Mouse (Mus musculus) megakaryocyte-erythroid progenitor cell, adult 5-6 weeks (primary cell): ENCODE results near the gene Nfasc. TPM values are rescaled to one million over a fixed set of nuclear protein-coding genes. Genes with fewer than 3 reads are reported as not detected.

Experiments
- ATAC-seq: replicated peaks from 2 replicates; pipeline ENCODE4 v1.8.0; 2016; ENCODE audit warnings: mild to moderate bottlenecking, inconsistent platforms; ENCODE audit not compliant: severe bottlenecking, poor library complexity, low FRiP score, low TSS enrichment
- total RNA-seq, 2 experiments: library from RNA; stranded (forward) in 1 of 2; stranded (reverse) in 1 of 2; fragments of 200-1000, 215-1000 nt in 1 of 2; fragments of >200 nt in 1 of 2; fragmentation: Nextera tagmentation in 1 of 2; gene quantifications; 2 replicates each; pipeline ENCODE4 v1.2.3; 2014 to 2017

The Nfasc gene
- total RNA-seq, 2 experiments from 2014 or later = 0.02 TPM; not detected in 1

DNA sequence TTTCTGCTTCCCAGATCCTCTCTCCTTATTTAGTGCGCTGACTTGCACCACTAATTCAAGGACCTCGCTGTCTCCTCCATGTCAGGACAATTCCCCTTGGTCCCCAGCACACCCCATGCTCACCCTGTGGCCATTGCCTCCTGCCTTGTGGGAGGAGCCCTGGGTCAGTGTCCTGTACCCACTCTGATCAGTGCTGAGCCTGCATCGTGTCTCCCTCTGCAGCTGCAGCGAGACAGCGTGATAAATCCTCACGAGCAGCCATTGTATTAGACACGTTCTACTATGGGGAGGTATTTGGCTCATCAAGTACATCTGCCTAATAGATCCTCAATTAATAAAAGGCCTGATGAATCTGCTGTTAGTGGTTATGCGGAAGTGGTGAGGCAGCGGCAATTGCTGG lies 86.8 kb downstream of the Nfasc start:
- no peak for ATAC-seq

DNA sequence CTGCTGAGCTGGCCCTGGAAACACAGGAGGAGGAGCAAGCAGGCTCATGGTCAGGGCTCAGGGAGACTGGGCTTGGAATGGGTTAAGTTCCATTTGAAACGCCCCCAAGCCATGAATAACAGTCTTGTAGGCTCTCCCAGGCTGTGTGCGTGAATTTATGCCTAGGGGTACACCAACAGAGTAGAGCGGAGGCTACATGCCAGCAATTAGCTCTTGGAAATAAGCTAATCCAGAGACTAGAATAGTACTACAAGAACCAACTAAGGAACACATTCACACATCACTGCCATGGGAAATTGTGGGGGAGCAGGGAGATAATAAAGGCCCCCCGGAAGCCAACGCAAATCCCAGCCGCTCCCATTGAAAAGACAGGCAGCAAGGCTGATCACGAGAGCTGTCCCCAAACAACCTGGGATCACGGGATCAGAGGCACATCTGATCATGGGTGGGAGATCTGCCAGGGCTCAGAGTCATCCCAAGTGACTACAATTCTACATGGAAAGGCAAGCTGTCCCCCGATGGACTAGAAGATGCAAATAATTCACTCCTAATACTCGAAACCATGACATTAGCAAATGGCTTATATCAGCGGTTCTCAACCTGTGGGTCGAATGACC lies 87.6 kb downstream of the Nfasc start:
- no peak for ATAC-seq

DNA sequence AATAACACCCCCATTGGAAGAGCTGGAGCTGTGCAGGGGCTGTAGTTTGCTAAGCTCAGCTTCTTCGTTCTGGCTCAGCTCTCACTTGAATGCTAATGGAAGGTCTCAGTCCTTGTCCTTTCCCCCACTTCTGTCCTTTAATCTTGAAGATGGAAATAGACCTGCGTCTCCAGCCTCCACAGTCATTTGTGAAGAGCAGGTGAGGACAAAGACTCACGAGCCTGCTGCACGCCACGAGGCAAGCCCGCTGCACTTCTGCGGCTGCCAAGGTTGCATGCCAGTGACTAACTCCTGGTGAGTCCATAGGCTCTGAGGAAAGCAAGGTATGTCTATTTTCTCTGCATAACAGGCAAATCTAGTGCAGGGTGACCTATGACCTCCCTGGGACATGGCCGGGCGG lies 88.4 kb downstream of the Nfasc start:
- no peak for ATAC-seq

DNA sequence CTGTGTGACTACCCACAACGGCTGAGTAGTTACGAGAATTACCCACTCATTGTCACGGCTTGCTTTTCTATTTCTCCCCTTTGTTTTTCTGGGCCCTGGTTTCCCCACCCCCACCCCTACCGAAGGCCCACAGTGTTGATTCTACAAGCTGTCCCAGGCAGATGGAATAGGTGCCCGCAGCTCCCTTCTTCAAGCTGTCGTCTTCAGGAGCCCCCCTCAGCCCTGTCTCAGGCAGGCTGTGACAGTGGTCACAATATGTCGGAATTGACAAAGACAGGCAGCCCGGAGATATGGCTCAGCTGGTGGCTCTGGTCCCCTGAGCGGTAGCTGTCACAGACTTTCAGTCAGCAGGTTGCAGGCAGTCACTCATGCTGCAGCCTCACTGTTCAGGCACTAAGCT lies 90.9 kb downstream of the Nfasc start:
- ATAC-seq = no peak

DNA sequence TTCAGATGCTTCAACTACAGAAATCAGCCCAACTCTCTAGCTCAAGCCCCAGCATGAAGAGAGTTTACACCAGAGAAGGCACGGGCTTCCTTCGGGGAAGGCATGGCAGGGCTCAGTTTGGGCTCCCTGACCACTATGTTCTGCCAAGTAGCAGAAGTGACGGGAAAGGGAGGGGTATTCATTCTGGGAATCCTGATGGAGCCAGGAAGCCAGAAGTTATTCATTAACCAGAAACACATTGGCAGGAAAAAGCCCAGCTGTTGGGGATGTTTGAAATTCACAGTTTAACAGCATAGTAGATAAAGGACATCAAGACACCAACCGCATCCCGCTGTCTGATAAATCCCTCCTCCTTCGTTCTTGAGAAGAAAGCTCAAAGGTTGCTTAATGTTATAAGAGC lies 93.6 kb downstream of the Nfasc start:
- no peak for ATAC-seq

DNA sequence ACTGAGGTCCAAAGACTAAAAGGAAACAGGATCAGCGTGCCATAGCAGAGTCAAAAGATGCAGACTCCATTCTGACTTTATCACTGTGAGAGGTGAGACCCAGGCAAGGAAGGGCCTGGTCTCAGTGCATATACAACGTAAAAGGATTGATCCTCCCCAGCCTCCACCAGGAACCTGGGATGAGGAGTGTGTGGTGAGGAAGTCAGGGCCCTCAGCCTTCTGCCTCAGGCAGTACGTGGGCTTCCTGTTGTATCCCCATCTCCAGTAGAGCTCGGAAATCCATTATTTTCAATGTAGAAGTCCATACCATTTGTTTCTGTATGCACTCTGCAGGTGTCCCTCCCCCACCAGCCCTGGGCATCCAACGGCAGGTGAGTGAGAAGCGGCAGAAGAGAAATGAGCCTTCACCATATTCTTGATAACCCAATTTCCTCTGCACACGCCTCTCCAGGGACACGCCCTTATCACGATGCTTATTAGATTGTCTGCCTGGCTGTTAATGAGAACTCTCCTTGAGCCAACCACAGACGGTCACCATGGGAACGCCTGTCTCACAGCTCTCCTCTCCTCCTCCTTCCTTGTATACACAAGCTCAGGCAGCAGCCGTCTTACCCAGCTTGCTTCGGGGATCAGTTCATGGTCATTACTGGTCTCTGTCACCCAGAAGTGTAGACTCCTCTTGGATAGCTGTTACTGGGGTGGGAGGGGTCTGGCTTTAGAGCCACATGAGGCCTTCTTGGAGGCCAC lies 100.4 kb downstream of the Nfasc start:
- no peak for ATAC-seq

DNA sequence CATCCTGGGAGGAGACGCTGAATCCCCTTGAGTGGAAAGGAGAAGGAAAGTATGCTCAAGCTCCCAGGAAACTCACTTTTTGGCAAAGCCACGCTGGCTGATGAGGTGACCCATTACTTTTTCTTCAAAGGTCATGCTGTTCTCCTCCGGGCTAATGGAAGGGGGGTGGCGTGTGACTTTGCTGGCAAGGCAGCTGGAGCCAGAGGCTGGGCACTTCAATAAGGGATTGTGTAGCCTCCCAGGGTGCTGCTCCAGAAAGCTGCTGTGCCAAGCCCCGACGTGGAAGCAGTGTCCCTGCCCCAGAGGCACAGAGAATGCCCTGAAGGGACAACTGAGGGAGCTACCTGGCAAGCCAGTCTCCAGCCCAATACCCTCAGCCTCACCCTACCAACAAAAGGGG lies 101.3 kb downstream of the Nfasc start:
- no peak for ATAC-seq

DNA sequence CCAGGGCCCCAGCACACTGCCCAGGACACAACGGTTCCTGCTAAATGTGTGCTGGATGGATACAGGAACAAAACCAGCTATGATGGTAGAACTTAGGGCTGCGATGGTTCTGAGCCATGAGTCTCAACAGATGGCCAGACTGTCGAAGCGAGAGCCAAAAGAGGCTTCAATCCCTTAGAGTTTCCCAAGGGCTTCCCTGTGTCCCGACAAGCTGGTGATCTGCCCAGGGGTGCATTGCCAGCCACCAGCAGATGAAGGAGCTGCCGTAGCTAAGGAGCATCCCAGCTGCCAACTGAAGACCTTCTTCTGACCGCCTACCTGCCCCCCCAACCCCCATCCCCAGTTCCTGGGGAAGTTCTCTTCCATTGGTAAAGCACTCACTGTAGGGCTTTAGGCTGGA lies 104.3 kb downstream of the Nfasc start:
- no peak for ATAC-seq

DNA sequence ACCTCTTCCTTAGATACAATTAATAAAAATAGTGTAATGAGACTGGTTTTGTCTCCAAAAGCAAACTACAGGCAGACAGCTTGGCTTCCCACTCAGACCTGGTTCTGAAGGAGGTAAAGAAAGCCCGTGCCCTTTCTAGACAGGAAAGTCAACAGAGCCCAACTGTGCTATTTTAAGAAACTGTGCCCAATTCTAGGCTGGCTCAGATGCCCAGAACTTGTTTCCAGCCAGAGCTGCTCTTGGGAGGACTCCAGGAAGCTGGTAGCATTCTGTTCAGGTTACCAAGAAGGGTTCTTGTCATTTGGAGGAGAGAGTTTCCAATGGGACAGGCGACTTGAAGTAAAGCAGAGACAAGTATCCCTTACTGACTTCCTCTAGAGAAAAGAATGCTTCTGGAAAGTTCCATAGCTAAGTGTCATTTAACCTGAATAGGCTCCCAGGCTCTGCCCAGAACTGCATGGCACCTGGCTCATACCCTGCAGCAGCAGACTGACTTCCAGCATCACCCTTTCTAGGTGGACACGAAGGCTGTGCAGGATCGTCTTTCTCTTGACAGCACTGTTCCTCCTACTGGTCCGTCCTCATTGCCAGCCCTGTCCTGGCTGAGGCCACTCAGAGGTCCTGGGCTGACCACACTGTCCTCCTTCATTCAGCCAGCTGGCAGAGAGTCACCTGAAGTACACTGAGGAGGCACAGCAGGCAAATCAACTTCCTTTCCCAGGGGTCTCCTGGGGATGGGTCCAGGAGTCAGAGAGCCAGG lies 111.8 kb downstream of the Nfasc start:
- ATAC-seq = no peak

DNA sequence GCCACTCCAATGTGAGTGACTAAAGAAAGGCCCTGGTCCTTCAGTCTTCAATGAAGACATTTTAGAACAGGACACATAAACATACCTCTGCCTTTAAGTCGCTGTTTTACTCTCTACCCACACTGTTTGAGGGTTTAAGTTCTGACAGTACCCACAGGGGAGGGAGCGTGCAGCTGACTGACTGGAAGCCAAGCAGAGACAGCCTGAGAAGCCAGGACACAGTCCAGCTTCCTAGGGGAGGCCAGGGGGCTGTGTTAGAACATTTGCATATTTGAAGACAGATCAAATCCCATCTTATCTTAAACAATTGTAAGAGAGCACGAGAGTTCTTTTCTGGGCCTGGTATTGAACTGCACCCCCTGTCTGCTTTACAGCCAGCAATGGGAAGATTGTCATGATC lies 113.0 kb downstream of the Nfasc start:
- no peak for ATAC-seq

DNA sequence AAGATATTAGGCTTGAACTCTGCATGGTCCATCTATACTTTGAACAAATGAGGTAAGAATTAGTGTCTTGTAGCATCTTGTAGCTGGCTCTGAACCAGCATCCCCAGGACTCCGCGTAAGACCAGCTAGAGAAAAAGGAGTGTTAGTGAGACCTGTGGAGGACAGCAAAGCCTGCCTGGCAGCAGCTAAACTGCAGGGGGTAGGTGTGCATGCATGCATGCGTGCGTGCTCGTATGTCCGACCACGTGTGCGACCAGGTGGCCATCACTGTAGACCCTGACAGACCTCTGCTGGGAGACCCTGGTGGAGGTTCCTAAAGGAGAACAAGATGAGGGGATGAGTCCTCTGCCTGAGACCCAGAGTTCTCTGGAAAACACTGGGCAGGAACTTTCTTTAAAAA lies 113.4 kb downstream of the Nfasc start:
- ATAC-seq = no peak

DNA sequence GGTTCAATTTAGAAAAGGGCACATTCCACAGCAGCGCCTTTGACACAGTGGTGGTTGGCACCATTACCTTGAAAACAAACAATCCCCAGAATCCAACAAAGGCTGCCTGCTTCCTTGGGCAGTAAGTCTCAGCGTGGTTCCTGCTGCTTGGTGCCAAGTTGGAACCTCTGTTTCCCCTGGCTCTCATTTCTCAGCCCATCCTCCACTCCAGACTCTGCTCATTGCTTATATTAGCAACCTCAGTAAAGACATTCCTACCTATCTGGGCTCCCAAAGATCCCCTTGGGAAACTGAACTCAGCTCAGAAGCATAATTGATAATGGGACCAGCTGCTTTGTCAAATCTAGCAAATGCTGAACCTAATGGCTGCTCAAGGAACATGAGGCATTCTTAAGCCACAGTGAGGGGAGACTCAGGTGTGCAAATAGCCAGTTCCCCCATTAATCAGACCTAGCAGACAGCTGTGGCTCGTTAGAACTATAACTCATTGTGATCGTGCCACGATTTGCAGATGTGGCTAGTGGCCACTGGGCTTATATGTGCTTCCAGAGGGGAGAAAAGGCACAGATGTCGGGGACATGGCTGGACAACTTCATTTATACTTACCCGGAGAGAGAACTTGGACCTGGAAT lies 115.4 kb downstream of the Nfasc start:
- no peak for ATAC-seq

DNA sequence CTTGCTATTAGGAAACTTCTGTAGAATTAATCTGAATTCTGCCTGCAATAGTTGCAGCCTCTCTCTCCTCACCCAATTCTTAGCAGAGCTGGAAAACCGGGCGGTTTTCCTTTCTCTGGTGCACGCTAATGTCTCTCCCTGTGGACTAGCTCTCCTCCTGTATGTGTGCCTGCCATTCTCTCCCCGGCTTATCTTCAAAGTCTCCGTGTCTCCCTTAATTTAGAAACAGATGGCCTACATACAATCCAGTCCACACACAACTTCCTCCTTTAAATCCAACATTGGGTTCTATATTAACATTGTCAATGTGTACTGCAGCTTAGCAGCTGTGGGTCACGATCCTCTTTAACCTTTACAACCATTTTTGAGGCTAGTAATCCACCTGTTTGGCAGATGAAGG lies 116.6 kb downstream of the Nfasc start:
- ATAC-seq = no peak

DNA sequence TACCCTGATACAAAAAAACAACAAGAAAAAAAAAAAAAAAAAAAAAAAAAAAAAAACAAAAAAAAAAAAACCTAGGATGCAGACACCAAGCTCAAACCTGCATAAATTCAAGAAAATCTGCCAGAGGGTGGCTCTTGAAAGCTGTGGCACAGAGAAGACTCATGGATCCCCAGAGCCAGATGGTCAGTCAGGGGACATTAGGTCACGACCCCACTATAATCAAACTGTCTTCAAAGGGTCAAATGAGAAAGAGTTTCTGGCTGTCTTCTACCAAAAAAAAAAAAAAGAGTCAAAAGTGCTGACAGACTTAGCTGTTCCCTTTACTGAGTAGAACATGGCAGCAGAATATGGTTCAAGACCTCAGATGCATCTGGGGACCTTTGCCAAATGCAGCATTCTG lies 117.1 kb downstream of the Nfasc start:
- ATAC-seq = no peak

DNA sequence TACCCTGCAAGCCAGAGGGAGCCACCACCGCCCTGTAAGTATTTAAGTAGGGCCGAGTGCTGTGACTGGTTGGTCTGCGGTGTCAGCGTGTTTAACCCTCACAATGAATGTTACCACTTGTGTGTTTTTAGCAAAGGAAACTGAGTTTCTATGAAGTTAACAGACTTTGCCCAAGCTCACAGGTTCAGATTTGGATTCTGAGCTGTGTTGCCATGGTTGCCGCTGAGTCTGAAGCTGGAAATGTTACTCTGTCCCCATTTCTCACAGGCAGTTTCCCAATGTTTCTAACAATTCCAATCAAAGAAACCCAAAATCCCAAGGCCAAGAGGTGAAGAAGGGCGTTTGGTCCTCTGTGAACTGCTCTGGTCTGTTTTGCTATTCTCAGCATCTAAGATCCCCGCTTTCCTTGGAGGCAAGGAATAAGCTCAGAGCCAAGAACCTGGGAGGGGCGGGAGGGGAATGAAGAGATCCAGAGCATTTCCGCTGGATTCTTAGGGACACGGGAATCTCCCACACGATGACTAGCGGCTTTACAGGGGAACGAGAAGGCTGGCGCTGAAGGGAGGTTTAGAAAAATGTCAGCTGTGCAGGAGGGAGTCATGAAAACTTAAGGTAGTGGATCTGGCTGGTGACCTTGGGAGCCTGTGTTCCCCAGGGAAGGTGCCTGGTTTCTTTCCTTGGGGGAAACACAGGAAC lies 117.8 kb downstream of the Nfasc start:
- ATAC-seq = no peak

DNA sequence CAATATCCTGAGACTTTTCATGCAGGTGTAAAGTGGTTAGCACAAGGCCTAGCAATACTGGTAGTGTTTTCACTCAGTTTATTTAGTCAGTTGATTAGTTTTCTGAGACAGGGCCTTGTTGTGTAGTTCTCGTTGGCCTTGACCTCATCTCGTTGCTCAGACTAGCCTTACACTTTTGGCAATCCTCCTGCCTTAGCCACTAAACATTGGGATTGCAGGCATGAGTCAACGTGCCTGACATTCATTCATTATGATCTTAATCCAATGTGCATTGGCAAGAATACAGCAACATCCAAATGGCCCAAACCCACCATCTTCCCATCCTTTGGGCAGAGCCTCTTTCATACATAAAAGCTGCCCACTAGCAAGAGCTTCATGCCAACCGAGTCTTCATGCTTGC lies 129.5 kb downstream of the Nfasc start:
- ATAC-seq = no peak

DNA sequence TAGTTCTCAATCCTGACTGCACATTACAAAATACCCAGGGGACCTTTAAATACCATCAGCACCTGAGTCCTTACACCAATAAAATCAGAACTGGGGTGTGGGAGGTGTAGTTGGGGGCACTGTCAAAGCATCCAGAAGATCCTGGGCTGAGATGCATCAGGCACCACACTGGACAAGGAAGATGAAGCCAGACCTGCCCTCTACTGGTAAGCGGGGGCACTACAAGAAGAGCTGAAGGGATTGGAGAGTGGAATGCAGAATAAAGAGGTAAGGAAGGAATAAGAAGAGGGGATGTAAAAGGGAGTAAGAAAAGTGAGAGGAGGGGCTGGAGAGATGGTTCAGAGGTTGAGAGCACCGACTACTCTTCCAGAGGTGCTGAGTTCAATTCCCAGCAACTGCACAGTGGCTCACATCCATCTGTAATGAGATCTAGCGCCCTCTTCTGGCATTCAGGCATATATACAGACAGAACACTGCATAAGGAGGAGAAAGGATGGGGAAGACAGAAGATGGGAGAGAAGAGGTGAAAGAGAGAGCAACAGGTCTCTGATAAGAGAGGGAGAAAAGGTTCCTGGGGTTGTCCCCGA lies 132.5 kb downstream of the Nfasc start:
- peak; percentile 55; the same call in 1 of the 2 replicates for ATAC-seq

DNA sequence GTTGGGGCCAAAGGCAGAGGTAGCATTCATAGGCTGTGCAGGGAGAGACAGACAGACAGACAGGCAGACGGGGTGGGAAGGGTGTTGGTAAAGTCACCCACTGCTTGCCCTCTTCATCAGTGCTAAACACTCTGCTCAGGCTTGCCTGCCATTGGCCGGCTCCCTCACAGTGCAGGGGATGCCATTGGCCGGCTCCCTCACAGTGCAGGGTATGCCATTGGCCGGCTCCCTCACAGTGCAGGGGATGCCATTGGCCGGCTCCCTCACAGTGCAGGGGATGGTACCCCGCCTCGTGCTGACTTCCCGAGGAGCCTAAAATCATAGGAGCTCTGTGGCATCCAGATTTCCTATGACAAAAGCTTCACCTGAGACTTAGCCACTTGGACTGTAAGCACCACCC lies 139.4 kb downstream of the Nfasc start:
- no peak for ATAC-seq

DNA sequence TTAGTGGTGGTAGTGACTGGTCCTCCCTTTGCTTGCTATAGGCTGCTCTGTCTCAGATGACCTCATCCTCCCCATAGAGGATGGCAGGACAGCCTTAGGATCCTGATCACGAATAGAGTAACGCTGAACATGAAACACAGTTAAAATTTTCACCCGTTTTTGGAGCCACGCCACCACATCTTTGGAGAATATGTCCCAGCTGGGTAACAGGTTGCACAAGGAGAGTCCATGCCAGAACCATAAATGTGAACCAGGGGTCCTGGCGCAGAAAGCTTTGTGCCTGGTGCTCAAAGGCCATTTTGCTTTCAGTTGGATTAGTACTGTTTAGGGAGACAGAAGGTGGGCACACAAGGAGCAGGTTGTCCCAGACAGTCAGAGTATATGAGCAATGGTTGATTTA lies 143.6 kb downstream of the Nfasc start:
- no peak for ATAC-seq
